Mouse (Mus musculus) limb, embryonic 13.5 days (tissue): ENCODE measurements around the gene Nudt3. TPM values are rescaled to one million over a fixed set of nuclear protein-coding genes. Genes with fewer than 3 reads are reported as not detected.

Experiments
- ATAC-seq: fragments of 200-750 bp; cut with Nextera tagmentation; 2 replicates; pipeline ENCODE4 v1.8.0; 2017; ENCODE audit warnings: low read depth, moderate number of reproducible peaks, moderate TSS enrichment; ENCODE audit not compliant: low FRiP score
- H3K27ac ChIP-seq: fragments of 300-500 bp; sonication (generic); 2 replicates; pipeline ENCODE4 v1.5.1; 2015; ENCODE audit warnings: inconsistent platforms, mild to moderate bottlenecking, moderate library complexity
- H3K27me3 ChIP-seq: fragments of 300-500 bp; sonication (generic); 2 replicates; pipeline ENCODE4 v1.6.1; 2015; ENCODE audit warnings: mild to moderate bottlenecking, inconsistent platforms
- H3K36me3 ChIP-seq: fragments of 300-500 bp; sonication (generic); 2 replicates; pipeline ENCODE4 v1.6.1; 2015; ENCODE audit warnings: inconsistent platforms, mild to moderate bottlenecking, moderate library complexity
- H3K4me1 ChIP-seq: fragments of 300-500 bp; sonication (generic); 2 replicates; pipeline ENCODE4 v1.6.1; 2015; ENCODE audit warnings: inconsistent platforms
- H3K4me2 ChIP-seq: fragments of 300-500 bp; sonication (generic); replicated peaks from 2 replicates; pipeline ENCODE4 v1.6.1; 2015; ENCODE audit warnings: inconsistent platforms, mild to moderate bottlenecking, moderate library complexity
- H3K4me3 ChIP-seq: fragments of 300-500 bp; sonication (generic); 2 replicates; pipeline ENCODE4 v1.5.1; 2015; ENCODE audit warnings: moderate library complexity, mild to moderate bottlenecking, inconsistent platforms
- H3K9ac ChIP-seq: fragments of 300-500 bp; sonication (generic); 2 replicates; pipeline ENCODE4 v1.6.1; 2015; ENCODE audit warnings: mild to moderate bottlenecking, inconsistent platforms
- H3K9me3 ChIP-seq: fragments of 300-500 bp; sonication (generic); 2 replicates; pipeline ENCODE4 v1.6.1; 2016; ENCODE audit warnings: inconsistent platforms
- WGBS: fragments of 180-500 bp; shearing (Covaris S2); methylation state at CpG from one replicate; pipeline ENCODE4 v1.1.7; 2015; 5-methylcytosine and 5-hydroxymethylcytosine counted together
- polyA plus RNA-seq: library from polyadenylated mRNA; unstranded; fragments of >200 nt; fragmentation: Nextera tagmentation; extraction: Ambion mirVana; gene quantifications from 2 replicates; pipeline ENCODE4 v1.2.1, GENCODE M21; 2015

The Nudt3 gene
- polyA plus RNA-seq, 1 experiment from 2014 or later, result 99.5 TPM

DNA sequence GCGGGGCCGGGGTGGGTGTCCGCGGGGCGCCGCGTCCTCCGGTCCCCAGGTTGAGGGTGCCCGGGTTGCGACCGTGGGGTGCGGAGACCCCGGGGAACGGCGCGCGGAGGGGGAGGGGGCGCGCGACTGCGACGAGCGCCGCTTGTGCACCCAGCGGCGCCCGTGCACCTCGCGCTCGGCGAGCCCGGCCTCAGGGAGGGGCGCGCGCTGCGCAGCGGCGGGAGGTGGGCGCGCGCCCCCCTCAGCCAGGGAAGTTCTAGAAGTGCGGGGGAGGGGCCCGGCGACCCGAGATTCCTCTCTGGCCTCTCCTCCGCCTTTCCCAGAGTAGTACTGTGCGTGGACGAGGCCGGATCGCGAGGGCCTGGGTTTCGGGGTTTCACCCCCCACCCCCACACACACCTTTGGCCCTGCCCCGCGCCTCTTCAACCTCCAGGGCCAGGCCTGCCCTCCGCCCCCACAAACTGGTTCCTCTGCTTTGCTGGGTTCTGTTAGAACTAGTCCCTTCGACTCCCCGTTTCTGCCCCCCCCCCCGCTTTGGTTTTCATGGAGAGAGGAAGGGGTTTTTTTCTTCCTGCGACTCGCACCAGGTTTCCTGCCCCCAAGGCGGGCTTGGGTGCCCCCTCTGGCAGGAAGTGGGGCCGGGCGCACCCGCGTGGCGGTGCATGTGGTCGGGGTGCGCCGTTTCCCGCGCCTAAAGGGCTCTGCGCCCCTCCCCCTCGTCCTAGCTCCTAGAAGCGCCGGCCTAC, 65.9 kb downstream of the Nudt3 start:
- peaks cover 50% of the 10 kb centered on the region for H3K4me1 ChIP-seq
- ATAC-seq, result peak; percentile 29; the same call in 1 of the 2 replicates
- H3K27me3 ChIP-seq, result no peaks in the 10 kb centered on the region
- H3K36me3 ChIP-seq, result peaks cover 21% of the 10 kb centered on the region
- WGBS, result under 1% methylated on average over 70 of the region's 75 CpGs
- peak overlapping the region; percentile 81 for H3K4me2 ChIP-seq
- peak overlapping the region; percentile 90 for H3K9ac ChIP-seq
- H3K9me3 ChIP-seq, result no peaks in the 10 kb centered on the region
- peak overlapping the region; percentile 98 for H3K27ac ChIP-seq
- peak overlapping the region; percentile 85 for H3K4me3 ChIP-seq

DNA sequence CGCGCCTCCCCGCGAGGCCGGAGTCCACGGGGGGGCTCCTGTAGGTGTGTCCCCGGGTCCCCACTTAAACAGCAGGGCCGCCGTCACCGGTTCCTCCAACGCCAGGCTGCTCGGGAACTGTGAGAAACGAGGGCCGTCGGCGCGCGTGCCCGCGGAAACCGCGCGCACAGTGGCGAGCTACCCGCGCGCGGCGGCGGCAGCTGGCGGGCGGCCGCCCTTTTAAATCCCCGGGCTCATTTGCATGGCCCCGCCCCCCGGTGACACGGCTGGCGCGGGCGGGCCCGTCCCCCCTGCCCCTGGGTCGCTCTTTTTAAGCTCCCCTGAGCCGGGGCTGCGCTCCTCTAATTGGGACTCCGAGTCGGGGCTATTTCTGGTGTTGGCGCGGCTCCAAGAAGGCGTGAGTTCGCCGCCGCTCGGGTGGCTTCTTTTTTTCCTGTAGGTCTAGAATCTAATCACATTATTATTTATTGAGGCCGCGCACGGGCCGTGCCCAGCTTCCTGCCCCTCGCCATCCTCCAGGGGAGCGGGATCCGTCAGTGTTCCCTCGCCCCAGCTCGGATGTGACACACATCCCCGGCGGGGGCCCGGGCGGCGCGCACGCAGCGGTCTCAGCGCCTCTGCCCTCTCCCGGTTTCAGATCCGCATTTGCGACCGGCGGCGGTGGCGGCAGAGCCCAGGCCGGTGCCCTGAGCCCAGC, 66.8 kb downstream of the Nudt3 start, which contains the start of gene Hmga1:
Gene Hmga1 (plus strand): TSS at position 183 of the 697 bp plus-strand sequence.
- no peaks in the 10 kb centered on the region for H3K9me3 ChIP-seq
- H3K4me3 ChIP-seq, result peak within 1 kb of the TSS; percentile 85
- no peaks in the 10 kb centered on the region for H3K27me3 ChIP-seq
- H3K27ac ChIP-seq, result peak within 1 kb of the TSS; percentile 98
- under 1% methylated on average over 69 of the region's 79 CpGs for WGBS
- H3K4me1 ChIP-seq, result peaks cover 44% of the 10 kb centered on the region
- peaks cover 13% of the 10 kb centered on the region for H3K36me3 ChIP-seq
- peak; percentile 55 for ATAC-seq
- H3K9ac ChIP-seq, result peak within 1 kb of the TSS; percentile 90
- H3K4me2 ChIP-seq, result peak within 1 kb of the TSS; percentile 81

DNA sequence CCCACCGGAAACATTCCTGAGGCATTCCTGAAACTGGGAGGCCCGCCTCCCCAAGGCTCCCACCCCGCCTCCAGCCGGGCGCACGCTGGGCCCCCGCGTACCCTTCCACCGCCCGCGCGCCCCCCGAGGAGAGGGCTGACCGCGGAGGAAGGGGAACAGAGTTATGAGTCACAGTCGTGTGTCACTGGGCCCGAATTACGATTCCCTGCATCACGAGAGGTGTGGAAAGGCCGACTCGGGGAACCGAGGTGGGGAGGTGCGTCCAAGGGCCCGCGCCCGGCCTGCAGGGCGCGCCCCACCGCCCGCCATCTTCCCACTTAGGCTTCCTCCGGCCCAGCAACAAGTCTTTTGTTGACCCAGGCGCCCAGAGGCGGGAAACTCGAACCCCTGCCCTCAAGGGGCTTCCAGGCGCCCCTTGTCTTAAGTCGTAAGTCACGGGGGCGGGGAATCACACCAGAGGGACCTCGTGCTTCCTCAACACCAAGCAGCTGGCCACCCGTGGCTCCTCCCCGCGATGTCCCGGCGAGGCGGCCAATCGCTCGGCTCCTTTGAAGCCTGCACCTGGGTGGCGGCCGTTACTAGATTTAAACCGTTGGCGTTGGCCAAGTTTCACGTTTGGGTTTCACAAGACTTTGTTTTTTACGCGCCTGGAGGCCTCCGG, 67.7 kb downstream of the Nudt3 start:
- Histone ChIP-seq H3K36me3 (peaks cover 5% of the 10 kb centered on the region; the same call in 1 of the 2 replicates), H3K9me3 (no peaks in the 10 kb centered on the region), H3K9ac (peak overlapping the region; percentile 90), H3K27ac (peak overlapping the region; percentile 98), H3K4me3 (peak overlapping the region; percentile 85), H3K27me3 (no peaks in the 10 kb centered on the region), H3K4me1 (peaks cover 42% of the 10 kb centered on the region), H3K4me2 (peak overlapping the region; percentile 81)
- WGBS, result under 1% methylated on average over 49 of the region's 55 CpGs
- ATAC-seq, result peak; percentile 48

GRCm38 (mm10) chr17:27555075-27555511, 68.2 kb downstream of the Nudt3 start:
- Histone ChIP-seq H3K36me3 (0 out of 2 replicates have a peak, but pooled peaks cover 2% of the 10 kb centered on the region), H3K9ac (peak overlapping the region; percentile 90), H3K4me2 (peak overlapping the region; percentile 81), H3K4me3 (peak overlapping the region; percentile 85), H3K4me1 (peaks cover 39% of the 10 kb centered on the region), H3K9me3 (no peaks in the 10 kb centered on the region), H3K27ac (peak overlapping the region; percentile 98), H3K27me3 (no peaks in the 10 kb centered on the region)
- peak; percentile 38 for ATAC-seq
- WGBS, result under 1% methylated on average over 37 of the region's 39 CpGs

DNA sequence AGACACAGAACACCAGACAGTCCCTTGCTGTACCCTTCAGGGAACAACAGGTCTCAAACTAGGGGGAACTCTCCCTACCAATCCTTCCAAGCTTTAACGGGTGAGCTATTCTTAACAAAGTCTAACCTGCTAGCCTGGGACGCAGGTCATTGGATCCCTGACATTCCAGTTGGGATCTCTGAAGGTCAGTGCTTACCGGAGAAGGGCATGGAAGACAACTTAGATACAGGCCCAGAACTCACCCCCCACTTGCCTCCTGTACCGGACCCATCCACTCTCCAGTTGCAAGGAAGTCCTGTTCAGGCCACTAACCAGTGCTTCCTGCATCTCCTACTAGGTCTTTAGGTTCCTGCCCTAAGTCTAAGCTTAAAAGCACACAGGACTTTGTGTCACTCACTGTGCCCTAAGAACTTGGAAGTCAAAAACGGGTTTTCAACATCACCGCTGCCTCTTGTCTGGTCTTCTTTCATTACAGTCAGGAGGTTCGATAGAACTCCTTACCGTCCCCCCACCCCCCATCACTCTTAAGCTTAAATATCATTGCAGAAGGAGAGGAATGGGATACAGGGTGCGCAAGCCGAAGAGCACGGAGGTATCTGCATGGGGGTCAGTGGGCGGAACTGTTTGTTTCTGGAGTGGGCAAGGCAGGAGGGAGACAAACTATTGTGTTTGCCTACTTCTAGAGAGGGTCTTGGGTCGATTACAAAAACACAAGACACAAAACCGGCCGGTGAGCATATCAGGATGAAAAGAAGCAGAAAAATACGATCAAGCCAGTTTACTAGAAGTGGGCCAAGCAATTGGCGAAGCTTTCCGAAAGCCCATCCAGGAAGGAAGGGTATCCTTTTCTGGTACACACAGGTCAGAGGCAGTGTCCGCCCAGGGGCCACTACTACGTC, 69.0 kb downstream of the Nudt3 start:
- peak overlapping the region; percentile 81 for H3K4me2 ChIP-seq
- no peak for ATAC-seq
- no peaks in the 10 kb centered on the region for H3K9me3 ChIP-seq
- H3K4me1 ChIP-seq, result peaks cover 38% of the 10 kb centered on the region
- peak overlapping the region; percentile 98 for H3K27ac ChIP-seq
- no peaks in the 10 kb centered on the region for H3K36me3 ChIP-seq
- WGBS, result 45% methylated on average over 20 of the region's 20 CpGs
- H3K9ac ChIP-seq, result peak overlapping the region; percentile 90
- peak overlapping the region; percentile 85 for H3K4me3 ChIP-seq
- H3K27me3 ChIP-seq, result no peaks in the 10 kb centered on the region

DNA sequence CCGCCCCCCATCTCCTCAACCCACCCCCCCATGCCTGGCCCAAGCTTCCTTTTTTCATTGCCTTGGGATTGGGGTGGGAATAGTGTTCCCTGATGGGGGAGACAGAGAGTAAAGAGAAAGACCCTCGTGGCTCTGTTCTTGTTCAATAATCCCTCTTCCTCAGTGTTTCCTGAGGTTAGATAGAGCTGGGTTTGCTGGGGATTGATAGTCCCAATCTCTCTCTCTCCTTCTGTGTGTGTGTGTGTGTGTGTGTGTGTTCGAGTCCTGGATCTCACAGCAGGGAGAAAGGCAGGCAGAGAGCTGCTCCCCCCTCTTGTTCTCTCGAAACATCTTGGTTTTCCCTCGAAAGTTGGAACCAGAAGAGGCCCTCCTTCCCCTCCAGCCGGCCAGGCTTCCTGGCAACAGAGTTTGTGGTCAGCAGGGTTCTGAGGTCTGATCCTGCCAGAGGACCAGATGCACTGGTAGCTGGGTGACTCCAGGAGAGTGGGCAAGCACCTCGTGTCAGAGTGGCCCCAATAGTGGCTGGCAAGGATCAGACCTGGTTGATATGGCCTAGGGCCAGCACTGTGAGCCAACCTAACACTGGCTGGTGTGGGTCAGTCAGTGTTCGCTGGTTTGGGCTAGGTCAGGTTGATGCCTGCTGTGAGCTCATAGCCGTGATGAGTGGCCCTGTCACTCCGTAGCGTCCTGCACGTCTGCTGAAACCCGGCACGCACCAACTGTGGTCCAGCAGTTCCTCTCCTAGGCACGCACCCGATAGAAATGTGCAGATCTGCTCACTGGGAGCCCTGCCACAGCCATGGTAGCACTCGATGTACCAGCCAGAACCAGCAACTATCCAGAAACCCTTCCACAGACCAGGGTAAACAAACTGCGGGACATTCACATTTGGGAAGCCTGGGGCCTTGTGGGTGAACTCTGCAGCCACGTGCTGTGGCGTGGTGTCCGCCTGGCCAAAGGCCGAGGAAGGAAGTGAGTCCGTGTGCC, 70.8 kb downstream of the Nudt3 start:
- peak overlapping the region; percentile 39; the same call in 1 of the 2 replicates for H3K27ac ChIP-seq
- ATAC-seq, result no peak
- peaks cover 26% of the 10 kb centered on the region for H3K4me1 ChIP-seq

GRCm38 (mm10) chr17:27551393-27551940, 71.8 kb downstream of the Nudt3 start:
- ATAC-seq, result no peak
- Histone ChIP-seq H3K4me3 (no peak overlapping the region), H3K4me1 (peaks cover 26% of the 10 kb centered on the region), H3K9me3 (no peaks in the 10 kb centered on the region), H3K27ac (no peak overlapping the region), H3K4me2 (no peak overlapping the region), H3K36me3 (no peaks in the 10 kb centered on the region), H3K27me3 (no peaks in the 10 kb centered on the region), H3K9ac (no peak overlapping the region)
- 54% methylated on average over 10 of the region's 10 CpGs for WGBS

More for the DNA sequence above, 70.8 kb downstream of the Nudt3 start:
- WGBS, result 78% methylated on average over 23 of the region's 23 CpGs
- Histone ChIP-seq H3K4me2 (no peak overlapping the region), H3K4me3 (no peak overlapping the region), H3K9ac (no peak overlapping the region), H3K36me3 (no peaks in the 10 kb centered on the region), H3K27me3 (no peaks in the 10 kb centered on the region), H3K9me3 (no peaks in the 10 kb centered on the region)

GRCm38 (mm10) chr17:27549234-27549633, 74.1 kb downstream of the Nudt3 start:
- Histone ChIP-seq H3K9me3 (no peaks in the 10 kb centered on the region), H3K9ac (no peak overlapping the region), H3K4me3 (no peak overlapping the region), H3K4me1 (peaks cover 21% of the 10 kb centered on the region), H3K27ac (no peak overlapping the region), H3K36me3 (no peaks in the 10 kb centered on the region), H3K27me3 (no peaks in the 10 kb centered on the region), H3K4me2 (no peak overlapping the region; the same call in 1 of the 2 replicates)
- WGBS, result 67% methylated on average over 8 of the region's 8 CpGs
- ATAC-seq, result no peak

DNA sequence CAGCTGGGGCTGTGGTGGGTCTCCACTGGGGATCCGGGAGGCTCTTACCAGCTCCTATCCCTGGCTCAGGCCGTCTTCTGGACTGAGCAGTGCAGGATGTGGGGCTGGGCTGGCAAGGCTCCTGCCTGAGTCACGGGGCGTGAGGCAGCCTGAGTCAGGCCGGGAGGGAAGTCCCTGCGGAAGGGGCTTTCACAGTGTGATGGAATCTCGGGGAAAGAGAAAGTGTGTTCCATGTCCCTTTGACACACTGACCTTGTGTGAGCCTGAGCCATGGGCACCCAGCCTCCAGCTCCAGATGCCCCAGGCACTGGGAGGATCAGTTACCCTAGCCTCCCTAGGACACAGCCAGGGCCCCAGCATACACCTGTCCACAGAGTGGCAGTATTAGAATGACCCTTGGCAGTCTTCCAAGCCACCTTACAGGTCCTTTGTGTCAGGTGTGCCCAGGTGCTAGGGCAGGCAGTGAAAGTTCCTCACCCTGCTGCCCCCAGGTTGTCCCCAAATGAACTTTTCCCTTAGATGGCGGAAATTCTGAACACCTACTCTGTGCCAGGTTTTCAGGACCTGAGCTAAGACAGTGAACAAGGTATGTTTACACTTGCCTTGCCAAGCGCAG, 75.9 kb downstream of the Nudt3 start:
- Histone ChIP-seq H3K27ac (no peak overlapping the region), H3K27me3 (no peaks in the 10 kb centered on the region), H3K4me1 (peaks cover 14% of the 10 kb centered on the region), H3K4me2 (no peak overlapping the region), H3K4me3 (no peak overlapping the region), H3K9me3 (no peaks in the 10 kb centered on the region), H3K9ac (no peak overlapping the region; the same call in 1 of the 2 replicates), H3K36me3 (no peaks in the 10 kb centered on the region)
- WGBS, result 69% methylated on average over 9 of the region's 9 CpGs
- no peak for ATAC-seq

DNA sequence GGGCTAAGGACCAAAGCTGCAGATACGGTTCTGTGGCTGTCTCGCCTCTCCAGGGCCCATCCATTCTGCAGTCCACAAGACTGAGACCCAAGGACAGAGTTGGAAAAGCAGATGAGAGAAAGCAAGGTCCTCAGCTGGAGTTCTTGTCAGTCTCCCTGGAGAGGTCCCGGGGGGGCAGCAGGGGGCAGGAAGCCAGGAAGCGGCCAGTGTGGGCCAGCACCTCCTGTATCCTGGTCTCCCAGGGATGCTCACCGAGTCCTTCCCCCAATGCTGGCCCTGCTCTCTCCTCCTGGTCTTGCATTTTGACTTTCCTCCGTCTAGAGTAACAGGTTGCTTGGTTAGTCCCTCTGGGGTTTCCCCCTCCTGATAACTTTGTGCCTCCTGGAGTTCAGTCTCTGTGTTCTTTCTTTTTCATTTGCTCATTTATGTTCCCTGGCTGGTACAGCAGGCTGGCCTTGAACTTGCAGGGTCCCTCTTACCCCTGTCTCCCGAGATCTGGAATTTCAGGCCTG, 76.7 kb downstream of the Nudt3 start:
- H3K9me3 ChIP-seq, result no peaks in the 10 kb centered on the region
- WGBS, result 66% methylated on average over 7 of the region's 7 CpGs
- H3K27me3 ChIP-seq, result no peaks in the 10 kb centered on the region
- H3K36me3 ChIP-seq, result no peaks in the 10 kb centered on the region
- no peak overlapping the region for H3K27ac ChIP-seq
- ATAC-seq, result no peak
- H3K4me3 ChIP-seq, result no peak overlapping the region
- H3K4me1 ChIP-seq, result peaks cover 14% of the 10 kb centered on the region
- H3K4me2 ChIP-seq, result no peak overlapping the region
- H3K9ac ChIP-seq, result no peak overlapping the region
